Mouse (Mus musculus): ENCODE measurements around the gene Specc1.

DNA sequence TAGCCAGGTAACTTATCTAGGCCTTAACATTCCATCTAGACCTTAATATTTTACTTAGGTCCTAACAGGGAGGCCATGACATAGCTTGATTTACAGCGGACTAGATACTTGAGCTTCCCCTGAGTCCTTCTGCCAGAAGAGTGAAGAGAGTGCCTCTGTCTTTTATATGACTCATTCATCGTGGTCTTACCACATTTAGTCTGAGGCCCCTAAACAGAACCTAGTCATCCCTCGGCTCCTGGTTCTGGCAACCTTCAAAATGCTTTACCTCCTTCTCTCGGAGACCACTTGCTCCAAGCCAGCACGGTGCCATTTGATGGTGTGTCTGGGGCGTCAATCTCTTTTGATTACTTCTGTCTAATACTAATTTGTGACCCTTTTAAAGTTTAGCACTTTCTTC lies 133.8 kb downstream of the Specc1 start:
- TF ChIP-seq CTCF (IDR thresholded peaks at IDR 0.05; ENCODE audit: extremely low read depth, insufficient read depth, insufficient read length, insufficient replicate concordance) (no peak), POLR2A (IDR thresholded peaks at IDR 0.05; ENCODE audit: low read depth, low read length) (no peak)

Data from spleen, adult 2 months (tissue).